Mouse (Mus musculus) forebrain, embryonic 14.5 days (tissue): ENCODE measurements around the gene Olfr1062. TPM values are rescaled to one million over a fixed set of nuclear protein-coding genes. Genes with fewer than 3 reads are reported as not detected.
"Not testable (repeated sequence)": the region's sequence is repeated elsewhere in the genome, so short reads cannot be mapped to it uniquely, and the experiment has no call there.

ENCODE experiments used
- ATAC-seq: fragments of 200-750 bp; cut with Nextera tagmentation; 2 replicates; pipeline ENCODE4 v1.8.0; 2017; ENCODE audit warnings: mild to moderate bottlenecking, moderate library complexity
- DNase-seq: peaks from one replicate; pipeline ENCODE4 v3.0.0-alpha.2; 2015; ENCODE audit warnings: low spot score
- H3K27ac ChIP-seq: fragments of 300-500 bp; sonication (generic); 2 replicates; pipeline ENCODE4 v1.5.1; 2014; ENCODE audit warnings: low read depth, mild to moderate bottlenecking, control low read depth, low read length, moderate library complexity
- H3K27me3 ChIP-seq: fragments of 300-500 bp; sonication (generic); replicated peaks from 2 replicates; pipeline ENCODE4 v1.6.1; 2014; ENCODE audit warnings: low read length, control low read depth, mixed read lengths; ENCODE audit not compliant: control insufficient read depth, insufficient read depth
- H3K36me3 ChIP-seq: fragments of 300-500 bp; sonication (generic); 2 replicates; pipeline ENCODE4 v1.6.1; 2014; ENCODE audit warnings: low read length, control low read depth; ENCODE audit not compliant: control insufficient read depth, insufficient read depth
- H3K4me1 ChIP-seq: fragments of 300-500 bp; sonication (generic); 2 replicates; pipeline ENCODE4 v1.6.1; 2014; ENCODE audit warnings: antibody characterized with exemption, low read length, control low read depth; ENCODE audit not compliant: control insufficient read depth, insufficient read depth
- H3K4me2 ChIP-seq: fragments of 300-500 bp; sonication (generic); 2 replicates; pipeline ENCODE4 v1.6.1; 2014; ENCODE audit warnings: mild to moderate bottlenecking, control low read depth, low read length
- H3K4me3 ChIP-seq: fragments of 300-500 bp; sonication (generic); 2 replicates; pipeline ENCODE4 v1.5.1; 2014; ENCODE audit warnings: low read depth, low read length, control low read depth
- H3K9ac ChIP-seq: fragments of 300-500 bp; sonication (generic); 2 replicates; pipeline ENCODE4 v1.6.1; 2014; ENCODE audit warnings: mild to moderate bottlenecking, low read length, control low read depth, moderate library complexity
- H3K9me3 ChIP-seq: fragments of 300-500 bp; sonication (generic); replicated peaks from 2 replicates; pipeline ENCODE4 v1.6.1; 2016; ENCODE audit warnings: low read length, control low read depth, mixed read lengths; ENCODE audit not compliant: control insufficient read depth
- WGBS: fragments of 180-500 bp; shearing (Covaris S2); extraction: QIAGEN DNeasy Blood & Tissue Kit; methylation state at CpG from one replicate; pipeline ENCODE4 v1.1.7; 2014; 5-methylcytosine and 5-hydroxymethylcytosine counted together
- polyA plus RNA-seq: library from polyadenylated mRNA; unstranded; fragments of >200 nt; fragmentation: Nextera tagmentation; extraction: Ambion mirVana; gene quantifications from 2 replicates; pipeline ENCODE4 v1.2.1, GENCODE M21; 2014

Olfr1062 gene
- not detected in 2 replicates for polyA plus RNA-seq

DNA sequence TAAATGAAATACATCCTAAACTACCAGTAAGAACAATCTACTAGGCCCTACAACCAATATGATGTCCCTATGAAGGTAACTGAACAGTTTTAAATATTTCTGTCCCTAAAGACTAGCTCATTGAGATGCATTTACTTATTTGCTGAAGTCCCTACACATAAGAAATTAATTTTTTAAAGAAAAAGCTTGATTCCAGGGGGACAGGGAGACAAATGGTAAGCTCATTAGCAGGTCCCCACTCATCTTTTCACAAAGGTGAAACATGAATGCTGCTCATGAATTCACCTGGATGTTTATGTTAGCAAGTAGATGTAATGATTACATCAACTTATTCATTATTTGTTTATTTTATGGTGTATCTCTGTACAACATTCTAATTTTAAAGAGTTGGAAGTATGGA lies at the start of gene Olfr1062:
TSS of gene Olfr1062 (minus strand) at position 101 of the 400 bp plus-strand sequence.
- not testable (repeated sequence) for H3K4me3 ChIP-seq, H3K4me2 ChIP-seq, H3K27me3 ChIP-seq, H3K9me3 ChIP-seq, H3K4me1 ChIP-seq, H3K9ac ChIP-seq, H3K36me3 ChIP-seq, H3K27ac ChIP-seq, DNase-seq, ATAC-seq

DNA sequence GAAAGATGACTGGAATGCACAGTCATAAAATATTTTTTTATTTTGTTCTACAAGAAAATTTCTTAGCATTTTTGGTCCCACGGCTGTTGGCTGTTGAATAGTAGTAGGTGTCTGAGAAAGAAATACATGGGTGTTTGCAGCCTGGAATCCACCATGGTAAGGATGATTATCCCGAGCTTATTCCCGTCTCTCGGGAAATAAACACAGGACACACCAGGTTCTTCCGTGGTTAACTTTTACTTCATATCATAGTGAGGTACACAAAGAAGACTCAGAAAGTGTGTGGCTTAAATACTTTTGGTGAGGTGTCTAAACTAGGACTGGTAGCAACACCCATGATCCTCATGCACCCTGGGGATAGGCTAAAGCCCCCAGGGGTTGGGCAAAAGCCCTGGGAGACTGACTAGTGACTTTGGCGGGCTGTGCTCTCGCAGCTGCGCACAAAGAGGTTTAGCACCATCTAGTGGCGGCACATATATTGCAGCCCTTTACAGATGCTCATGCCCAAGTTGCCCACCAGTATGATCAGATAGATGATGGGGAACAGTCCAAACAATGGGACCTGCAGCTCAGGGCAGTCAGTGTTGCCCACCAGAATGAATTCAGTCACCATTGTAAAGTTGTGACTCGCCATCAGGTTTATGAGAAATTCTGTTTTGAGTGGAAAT lies 38.0 kb upstream of the Olfr1062 start:
- no peaks in the 10 kb centered on the region for H3K9me3 ChIP-seq
- H3K9ac ChIP-seq: no peak overlapping the region
- no peak overlapping the region for H3K4me3 ChIP-seq
- DNase-seq (peak; percentile 68), ATAC-seq (peak; percentile 87)
- WGBS: 37% methylated on average over 10 of the region's 10 CpGs
- no peaks in the 10 kb centered on the region for H3K36me3 ChIP-seq
- no peak overlapping the region for H3K4me2 ChIP-seq
- H3K4me1 ChIP-seq: no peaks in the 10 kb centered on the region
- H3K27me3 ChIP-seq: no peaks in the 10 kb centered on the region
- no peak overlapping the region for H3K27ac ChIP-seq

GRCm38 (mm10) chr2:86460434-86460833 lies 33.9 kb upstream of the Olfr1062 start:
- H3K4me1 ChIP-seq: no peaks in the 10 kb centered on the region
- H3K4me3 ChIP-seq: no peak overlapping the region
- H3K27ac ChIP-seq: no peak overlapping the region
- 79% methylated on average over 1 of the region's 1 CpGs for WGBS
- no peak overlapping the region for H3K9ac ChIP-seq
- ATAC-seq (no peak), DNase-seq (no peak)
- no peaks in the 10 kb centered on the region for H3K36me3 ChIP-seq
- no peaks in the 10 kb centered on the region for H3K9me3 ChIP-seq
- H3K4me2 ChIP-seq: no peak overlapping the region
- no peaks in the 10 kb centered on the region for H3K27me3 ChIP-seq

DNA sequence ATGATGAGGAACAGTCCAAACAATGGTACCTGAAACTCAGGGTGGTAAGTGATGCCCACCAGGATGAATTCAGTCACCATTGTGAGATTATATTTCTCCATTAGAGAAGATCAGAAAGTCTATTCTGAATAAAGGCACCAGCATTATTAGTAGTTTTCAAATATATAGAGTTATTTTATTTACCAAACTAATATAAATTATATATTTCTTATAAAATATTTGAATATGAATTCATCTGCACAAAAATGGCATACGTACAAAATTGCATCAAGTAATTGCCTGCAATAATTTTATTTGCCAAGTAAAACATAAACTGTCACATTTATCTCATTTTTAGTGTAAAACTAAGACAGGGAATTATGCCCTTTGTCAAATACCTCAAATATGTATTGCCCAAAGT lies 29.6 kb upstream of the Olfr1062 start, which contains the start of gene Olfr1066:
TSS of gene Olfr1066 (minus strand) at position 101 of the 400 bp plus-strand sequence.
- Histone ChIP-seq H3K27me3 (no peaks in the 10 kb centered on the region), H3K4me2 (no peak within 1 kb of the TSS), H3K27ac (no peak within 1 kb of the TSS), H3K36me3 (no peaks in the 10 kb centered on the region), H3K4me1 (no peaks in the 10 kb centered on the region), H3K4me3 (no peak within 1 kb of the TSS), H3K9me3 (no peaks in the 10 kb centered on the region), H3K9ac (no peak within 1 kb of the TSS)
- no peak for ATAC-seq
- DNase-seq: no peak
- 97% methylated on average over 1 of the region's 1 CpGs for WGBS

DNA sequence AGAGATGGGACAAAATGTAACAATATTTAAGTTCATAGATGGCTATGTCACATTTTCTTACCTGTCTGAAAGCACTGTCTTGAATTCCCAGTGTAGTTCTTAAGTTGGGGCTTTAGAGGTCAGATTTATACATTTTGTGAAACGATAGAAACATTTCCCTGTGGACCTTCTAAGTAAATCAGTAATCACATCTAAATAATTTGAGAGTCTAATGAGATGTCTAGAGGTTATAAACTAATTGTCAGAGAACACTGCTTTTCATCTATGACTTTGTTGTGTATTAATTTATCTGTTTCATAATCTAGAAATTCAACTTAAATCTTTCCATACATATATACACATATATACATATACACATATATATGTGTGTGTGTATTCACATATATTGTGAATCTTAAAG lies 23.9 kb upstream of the Olfr1062 start, which contains the start of gene Olfr1065:
TSS of gene Olfr1065 (minus strand) at position 101 of the 400 bp plus-strand sequence.
- not testable (repeated sequence) for H3K27ac ChIP-seq, H3K4me3 ChIP-seq, DNase-seq, H3K9ac ChIP-seq, H3K4me1 ChIP-seq, H3K36me3 ChIP-seq, H3K27me3 ChIP-seq, ATAC-seq, H3K4me2 ChIP-seq, H3K9me3 ChIP-seq
- WGBS: no CpG with 5 or more reads among the region's 1 CpGs

- H3K9me3 ChIP-seq, H3K27me3 ChIP-seq, H3K36me3 ChIP-seq, ATAC-seq, H3K4me2 ChIP-seq, H3K9ac ChIP-seq, H3K4me3 ChIP-seq, H3K4me1 ChIP-seq, DNase-seq, H3K27ac ChIP-seq: not testable (repeated sequence)
- 33% methylated on average over 1 of the region's 1 CpGs for whole genome bisulfite sequencing
These were observed 15.6 kb upstream of the Olfr1062 start for GRCm38 (mm10) chr2:86442101-86442500.

- not testable (repeated sequence) for H3K4me3 ChIP-seq, H3K9me3 ChIP-seq, H3K36me3 ChIP-seq, H3K4me1 ChIP-seq, DNase-seq, H3K9ac ChIP-seq, H3K4me2 ChIP-seq, ATAC-seq, H3K27ac ChIP-seq, H3K27me3 ChIP-seq
- 93% methylated on average over 8 of the region's 8 CpGs for WGBS
These were observed 2.0 kb upstream of the Olfr1062 start for GRCm38 (mm10) chr2:86428511-86428910.

- 83% methylated on average over 1 of the region's 1 CpGs for WGBS
- DNase-seq (no peak), ATAC-seq (no peak)
- Histone ChIP-seq H3K27ac (no peak within 1 kb of the TSS), H3K9me3 (no peaks in the 10 kb centered on the region), H3K9ac (no peak within 1 kb of the TSS), H3K4me1 (no peaks in the 10 kb centered on the region), H3K36me3 (no peaks in the 10 kb centered on the region), H3K4me2 (no peak within 1 kb of the TSS), H3K27me3 (no peaks in the 10 kb centered on the region), H3K4me3 (no peak within 1 kb of the TSS)
These were observed 12.6 kb downstream of the Olfr1062 start, which contains the start of gene Olfr1061 for GRCm38 (mm10) chr2:86413950-86414349. TSS of gene Olfr1061 (minus strand) at chr2:86414050.

GRCm38 (mm10) chr2:86395114-86395513 lies 31.4 kb downstream of the Olfr1062 start:
- Histone ChIP-seq H3K4me2 (no peak overlapping the region), H3K4me3 (no peak overlapping the region), H3K27me3 (no peaks in the 10 kb centered on the region), H3K4me1 (no peaks in the 10 kb centered on the region), H3K36me3 (no peaks in the 10 kb centered on the region), H3K9me3 (no peaks in the 10 kb centered on the region), H3K9ac (no peak overlapping the region), H3K27ac (no peak overlapping the region)
- ATAC-seq (no peak), DNase-seq (no peak)
- WGBS: 95% methylated on average over 2 of the region's 2 CpGs
